ENCODE assay signal across 18 mouse cellular contexts in genomic region chr9:116450829-116451228, GRCm38 (mm10).
DNase-seq lines count a peak whose midpoint lies in the region; ATAC-seq and TF ChIP-seq lines count a peak whose summit lies in the region.
"Had no signal": no experiment of that assay in that cellular context is flagged by ENCODE, and none has a peak within 500 bp of the region (broad histone marks: within the 10 kb centered on the region; RNA-seq: fewer than 3 reads in every experiment).

No protein-coding gene starts in this region.

- H3K27me3 ChIP-seq in ES-Bruce4 (ENCODE audit: control insufficient read depth, insufficient read depth, low read length, poor library complexity, severe bottlenecking): no peaks in the 10 kb centered on the region
- no peaks in the 10 kb centered on the region for H3K27me3 ChIP-seq in liver, postnatal 0 days (ENCODE audit: insufficient read depth, low read length)
- H3K27me3 ChIP-seq: embryonic facial prominence, embryonic 12.5 days; forebrain, embryonic 13.5 days; forebrain, embryonic 15.5 days had no signal

- no peak for ATAC-seq in liver, postnatal 0 days
- ATAC-seq: forebrain, embryonic 13.5 days; forebrain, embryonic 15.5 days; forebrain, postnatal 0 days had no signal

- H3K4me3 ChIP-seq in ES-Bruce4 (ENCODE audit: low read depth, low read length): no peak overlapping the region
- no peak overlapping the region for H3K4me3 ChIP-seq in liver, postnatal 0 days (ENCODE audit: low read depth, low read length)
- H3K4me3 ChIP-seq: embryonic facial prominence, embryonic 10.5 days; embryonic facial prominence, embryonic 12.5 days; forebrain, embryonic 13.5 days; forebrain, embryonic 15.5 days had no signal

- 78% methylated on average over 4 of the region's 4 CpGs for WGBS in liver, postnatal 0 days (ENCODE audit: insufficient replicate concordance)

- no peak overlapping the region for H3K27ac ChIP-seq in ES-Bruce4 (ENCODE audit: insufficient read depth, low read length)
- H3K27ac ChIP-seq in liver, postnatal 0 days (ENCODE audit: low read depth): no peak overlapping the region
- H3K27ac ChIP-seq: embryonic facial prominence, embryonic 10.5 days; embryonic facial prominence, embryonic 12.5 days; forebrain, embryonic 13.5 days; forebrain, embryonic 15.5 days had no signal

- H3K4me1 ChIP-seq in ES-Bruce4 (ENCODE audit: control insufficient read depth, insufficient read depth, low read length): no peaks in the 10 kb centered on the region
- no peaks in the 10 kb centered on the region for H3K4me1 ChIP-seq in liver, postnatal 0 days (ENCODE audit: insufficient read depth)
- H3K4me1 ChIP-seq: embryonic facial prominence, embryonic 10.5 days; embryonic facial prominence, embryonic 12.5 days; forebrain, embryonic 13.5 days; forebrain, embryonic 15.5 days had no signal

- no peak for TF ChIP-seq CTCF in ES-Bruce4 (IDR thresholded peaks at IDR 0.05; ENCODE audit: low read depth, low read length)
- TF ChIP-seq CTCF in liver, postnatal 0 days (IDR thresholded peaks at IDR 0.05; ENCODE audit: low read depth): no peak

- no peak overlapping the region for H3K9ac ChIP-seq in ES-Bruce4 (ENCODE audit: low read depth, poor library complexity, severe bottlenecking)
- no peak overlapping the region for H3K9ac ChIP-seq in liver, postnatal 0 days (replicated peaks)
- H3K9ac ChIP-seq: embryonic facial prominence, embryonic 12.5 days; forebrain, embryonic 13.5 days; forebrain, embryonic 15.5 days; forebrain, postnatal 0 days had no signal

- no peak for TF ChIP-seq POLR2A in ES-Bruce4 (IDR thresholded peaks at IDR 0.05; ENCODE audit: insufficient read depth, low read length)

- H3K4me2 ChIP-seq in liver, postnatal 0 days (ENCODE audit: low read depth, low read length): no peak overlapping the region
- H3K4me2 ChIP-seq: embryonic facial prominence, embryonic 12.5 days; forebrain, embryonic 13.5 days; forebrain, embryonic 15.5 days had no signal

- TF ChIP-seq EP300 in ES-Bruce4 (IDR thresholded peaks at IDR 0.05; ENCODE audit: insufficient read depth, low read depth, low read length): peak; percentile 70
- no peak for TF ChIP-seq EP300 in liver, postnatal 0 days (IDR thresholded peaks at IDR 0.05; ENCODE audit: low read depth)

- no peaks in the 10 kb centered on the region for H3K36me3 ChIP-seq in ES-Bruce4 (ENCODE audit: control insufficient read depth, insufficient read depth, low read length, poor library complexity, severe bottlenecking)
- no peaks in the 10 kb centered on the region for H3K36me3 ChIP-seq in liver, postnatal 0 days (replicated peaks; ENCODE audit: insufficient read depth, low read length)
- H3K36me3 ChIP-seq: embryonic facial prominence, embryonic 10.5 days; embryonic facial prominence, embryonic 12.5 days; forebrain, embryonic 15.5 days had no signal

- DNase-seq in ES-CJ7 (ENCODE audit: low read depth, low spot score) (peak; percentile 46), ZHBTc4 (ENCODE audit: low read depth, low spot score) (peak; percentile 59)
- no peak for DNase-seq in cerebellum, adult 9-10 months
- no peak for DNase-seq in liver, postnatal 0 days
- DNase-seq: adrenal gland, adult 2 months; adrenal gland, postnatal 10 days; adrenal gland, postnatal 25 days; cerebellum, adult 11 months; cerebellum, adult 18-20 months; cerebellum, adult 8-10 months; cerebellum, postnatal 10 days; cerebellum, postnatal 25 days; forebrain, postnatal 0 days had no signal

- peaks cover 18% of the 10 kb centered on the region for H3K9me3 ChIP-seq in ES-Bruce4 (replicated peaks; ENCODE audit: control insufficient read depth, insufficient read depth, low read length, poor library complexity, severe bottlenecking)
- no peaks in the 10 kb centered on the region for H3K9me3 ChIP-seq in liver, postnatal 0 days (ENCODE audit: low read length)
- H3K9me3 ChIP-seq: embryonic facial prominence, embryonic 10.5 days; forebrain, embryonic 13.5 days; forebrain, embryonic 15.5 days had no signal

Comparison
In these comparisons a context has a peak if more than half of its experiments do, and no peak if none do; other contexts are left out.
1. DNase-seq: peak in ES-CJ7 (single experiment) and ZHBTc4 (single experiment); none in cerebellum, adult 9-10 months (single experiment) and liver, postnatal 0 days (single experiment).